Mouse (Mus musculus) bone marrow macrophage, adult 2 months (primary cell): ENCODE data around the gene Tmem104.

Experiments
- CTCF ChIP-seq: IDR thresholded peaks from 2 replicates; pipeline ENCODE4 v1.5.1; 2012; ENCODE audit warnings: low read depth, mild to moderate bottlenecking, low read length, moderate library complexity
- POLR2A ChIP-seq: IDR thresholded peaks from 2 replicates; pipeline ENCODE4 v1.6.1; 2012; ENCODE audit warnings: mild to moderate bottlenecking, low read depth, low read length, borderline replicate concordance

GRCm38 (mm10) chr11:115222077-115222476 lies 34.8 kb downstream of the Tmem104 start:
- TF ChIP-seq POLR2A, result no peak
- no peak for TF ChIP-seq CTCF
